Mouse (Mus musculus) liver, postnatal 0 days (tissue): ENCODE data around the gene Rars. TPM values are rescaled to one million over a fixed set of nuclear protein-coding genes. Genes with fewer than 3 reads are reported as not detected.

Experiments used
- ATAC-seq: fragments of 200-750 bp; cut with Nextera tagmentation; 2 replicates; pipeline ENCODE4 v1.8.0; 2017; ENCODE audit warnings: mild to moderate bottlenecking, moderate library complexity
- DNase-seq: peaks from one replicate; pipeline ENCODE4 v3.0.0-alpha.2; 2016
- H3K27ac ChIP-seq: fragments of 300-500 bp; sonication (generic); 2 replicates; pipeline ENCODE4 v1.5.1; 2014; ENCODE audit warnings: antibody characterized with exemption, moderate library complexity, mild to moderate bottlenecking, low read depth
- H3K27me3 ChIP-seq: fragments of 300-500 bp; sonication (generic); 2 replicates; pipeline ENCODE4 v1.6.1; 2014; ENCODE audit warnings: low read length, control low read depth, mixed read lengths; ENCODE audit not compliant: insufficient read depth
- H3K36me3 ChIP-seq: fragments of 300-500 bp; sonication (generic); replicated peaks from 2 replicates; pipeline ENCODE4 v1.6.1; 2014; ENCODE audit warnings: mild to moderate bottlenecking, control low read depth, low read length, moderate library complexity, mixed read lengths; ENCODE audit not compliant: insufficient read depth
- H3K4me1 ChIP-seq: fragments of 300-500 bp; sonication (generic); 2 replicates; pipeline ENCODE4 v1.6.1; 2014; ENCODE audit warnings: antibody characterized with exemption, mild to moderate bottlenecking, control low read depth; ENCODE audit not compliant: insufficient read depth
- H3K4me2 ChIP-seq: fragments of 300-500 bp; sonication (generic); 2 replicates; pipeline ENCODE4 v1.6.1; 2014; ENCODE audit warnings: low read depth, mild to moderate bottlenecking, low read length, moderate library complexity, mixed read lengths
- H3K4me3 ChIP-seq: fragments of 300-500 bp; sonication (generic); 2 replicates; pipeline ENCODE4 v1.5.1; 2014; ENCODE audit warnings: low read depth, low read length
- H3K9ac ChIP-seq: fragments of 300-500 bp; sonication (generic); replicated peaks from 2 replicates; pipeline ENCODE4 v1.6.1; 2014; ENCODE audit warnings: mild to moderate bottlenecking, moderate library complexity
- H3K9me3 ChIP-seq: fragments of 300-500 bp; sonication (generic); 2 replicates; pipeline ENCODE4 v1.6.1; 2016; ENCODE audit warnings: mild to moderate bottlenecking, control low read depth, low read length, mixed read lengths
- CTCF ChIP-seq: sonication (generic); IDR thresholded peaks from 2 replicates; pipeline ENCODE4 v1.5.1; 2016; ENCODE audit warnings: antibody characterized with exemption, low read depth
- EP300 ChIP-seq: IDR thresholded peaks from 2 replicates; pipeline ENCODE4 v1.6.1; 2016; ENCODE audit warnings: antibody characterized with exemption, low read depth, mild to moderate bottlenecking
- WGBS: fragments of 180-500 bp; shearing (Covaris S2); extraction: QIAGEN DNeasy Blood & Tissue Kit; methylation state at CpG from one replicate; pipeline ENCODE4 v1.1.7; 2014; ENCODE audit not compliant: insufficient replicate concordance; 5-methylcytosine and 5-hydroxymethylcytosine counted together
- polyA plus RNA-seq: library from polyadenylated mRNA; unstranded; fragments of >200 nt; fragmentation: Nextera tagmentation; extraction: Ambion mirVana; gene quantifications from 2 replicates; pipeline ENCODE4 v1.2.1, GENCODE M21; 2015

Rars gene
- polyA plus RNA-seq, 1 experiment from 2014 or later, result 28.3 TPM

DNA sequence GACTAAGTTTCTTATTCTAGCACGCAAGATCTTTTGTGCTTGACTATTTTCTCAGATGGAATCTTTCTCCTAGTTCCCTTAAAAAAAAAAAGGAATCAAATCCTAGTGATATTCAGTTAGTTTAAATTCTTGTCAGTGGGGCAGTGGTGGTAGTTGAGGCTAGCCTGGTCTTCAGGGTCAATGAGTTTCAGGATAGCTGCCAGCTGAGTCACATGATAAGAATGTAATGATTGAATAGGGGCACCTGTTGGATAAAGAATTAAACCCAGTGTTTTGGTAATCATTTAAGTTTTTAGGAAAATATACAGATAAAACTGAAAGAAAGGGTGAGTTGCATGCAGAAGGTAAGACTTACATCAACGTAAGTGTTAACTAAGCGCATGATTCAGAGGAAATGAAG, 58.7 kb downstream of the Rars start:
- Histone ChIP-seq H3K36me3 (peaks cover 27% of the 10 kb centered on the region), H3K4me3 (no peak overlapping the region), H3K27me3 (no peaks in the 10 kb centered on the region), H3K27ac (no peak overlapping the region), H3K4me1 (peaks cover 12% of the 10 kb centered on the region), H3K4me2 (no peak overlapping the region), H3K9ac (no peak overlapping the region), H3K9me3 (no peaks in the 10 kb centered on the region)
- no peak for ATAC-seq
- WGBS, result 92% methylated on average over 3 of the region's 3 CpGs
- no peak for TF ChIP-seq CTCF
- TF ChIP-seq EP300, result no peak
- DNase-seq, result no peak

GRCm38 (mm10) chr11:35770741-35771504, 63.4 kb downstream of the Rars start:
- no peak for TF ChIP-seq CTCF
- no peak for TF ChIP-seq EP300
- no peak for ATAC-seq
- H3K4me1 ChIP-seq, result peaks cover 26% of the 10 kb centered on the region
- peak overlapping the region; percentile 86 for H3K9ac ChIP-seq
- WGBS, result 37% methylated on average over 9 of the region's 9 CpGs
- no peak for DNase-seq
- H3K4me3 ChIP-seq, result peak overlapping the region; percentile 71
- 0 out of 2 replicates have a peak, but pooled peaks cover 2% of the 10 kb centered on the region for H3K36me3 ChIP-seq
- no peaks in the 10 kb centered on the region for H3K27me3 ChIP-seq
- H3K4me2 ChIP-seq, result peak overlapping the region; percentile 83
- H3K9me3 ChIP-seq, result no peaks in the 10 kb centered on the region
- H3K27ac ChIP-seq, result peak overlapping the region; percentile 89; the same call in 1 of the 2 replicates

GRCm38 (mm10) chr11:35769746-35770437, 64.4 kb downstream of the Rars start:
- peak; percentile 91 for ATAC-seq
- WGBS, result under 1% methylated on average over 26 of the region's 41 CpGs
- no peak for DNase-seq

GRCm38 (mm10) chr11:35769188-35769745, 65.0 kb downstream of the Rars start, which contains the start of gene Pank3:
Gene Pank3, plus strand, starts transcription at chr11:35769484.
- under 1% methylated on average over 38 of the region's 50 CpGs for WGBS
- Histone ChIP-seq H3K4me1 (peaks cover 26% of the 10 kb centered on the region), H3K9me3 (no peaks in the 10 kb centered on the region), H3K4me3 (peak within 1 kb of the TSS; percentile 71), H3K27ac (peak within 1 kb of the TSS; percentile 89), H3K36me3 (0 out of 2 replicates have a peak, but pooled peaks cover 2% of the 10 kb centered on the region), H3K9ac (peak within 1 kb of the TSS; percentile 86), H3K4me2 (peak within 1 kb of the TSS; percentile 83), H3K27me3 (no peaks in the 10 kb centered on the region)
- TF ChIP-seq CTCF (no peak), EP300 (no peak)
- DNase-seq (peak; percentile 93), ATAC-seq (peak; percentile 98)

More at GRCm38 (mm10) chr11:35769746-35770437, 64.4 kb downstream of the Rars start:
- peaks cover 26% of the 10 kb centered on the region for H3K4me1 ChIP-seq
- H3K27ac ChIP-seq, result peak overlapping the region; percentile 89
- H3K36me3 ChIP-seq, result 0 out of 2 replicates have a peak, but pooled peaks cover 2% of the 10 kb centered on the region
- H3K4me2 ChIP-seq, result peak overlapping the region; percentile 83
- H3K9ac ChIP-seq, result peak overlapping the region; percentile 86
- no peaks in the 10 kb centered on the region for H3K27me3 ChIP-seq
- H3K9me3 ChIP-seq, result no peaks in the 10 kb centered on the region
- H3K4me3 ChIP-seq, result peak overlapping the region; percentile 71
- TF ChIP-seq CTCF (no peak), EP300 (no peak)

DNA sequence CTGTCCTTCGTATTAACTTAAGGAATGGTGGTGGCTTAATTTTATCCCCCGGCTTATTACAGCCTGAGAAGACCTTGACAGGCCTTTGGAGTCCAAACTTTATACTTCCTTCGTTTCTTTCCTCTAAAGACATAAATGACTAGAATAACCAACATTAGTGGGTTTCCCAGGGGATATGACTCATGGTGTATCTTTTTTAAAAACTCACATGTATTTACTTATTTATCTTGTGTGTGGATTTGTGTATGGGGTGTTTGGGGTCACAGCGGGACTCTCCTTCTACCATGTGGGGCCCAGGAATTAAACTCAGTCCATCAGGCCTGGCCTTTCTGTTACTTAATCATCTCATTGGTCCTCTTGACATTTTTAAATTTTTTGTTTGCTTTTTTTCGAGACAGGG, 67.5 kb downstream of the Rars start:
- no peaks in the 10 kb centered on the region for H3K27me3 ChIP-seq
- H3K9ac ChIP-seq, result no peak overlapping the region
- no peak for ATAC-seq
- TF ChIP-seq CTCF (no peak), EP300 (no peak)
- WGBS, result 75% methylated on average over 5 of the region's 5 CpGs
- peaks cover 21% of the 10 kb centered on the region for H3K4me1 ChIP-seq
- DNase-seq, result no peak
- no peaks in the 10 kb centered on the region for H3K9me3 ChIP-seq
- H3K36me3 ChIP-seq, result no peaks in the 10 kb centered on the region
- no peak overlapping the region for H3K4me3 ChIP-seq
- no peak overlapping the region for H3K4me2 ChIP-seq
- no peak overlapping the region for H3K27ac ChIP-seq

GRCm38 (mm10) chr11:35760627-35761003, 73.7 kb downstream of the Rars start:
- H3K27me3 ChIP-seq, result no peaks in the 10 kb centered on the region
- H3K4me3 ChIP-seq, result no peak overlapping the region
- no peaks in the 10 kb centered on the region for H3K4me1 ChIP-seq
- H3K27ac ChIP-seq, result no peak overlapping the region
- ATAC-seq (no peak), DNase-seq (no peak)
- H3K4me2 ChIP-seq, result no peak overlapping the region
- no peaks in the 10 kb centered on the region for H3K9me3 ChIP-seq
- TF ChIP-seq EP300 (no peak), CTCF (no peak)
- no peak overlapping the region for H3K9ac ChIP-seq
- H3K36me3 ChIP-seq, result no peaks in the 10 kb centered on the region
- WGBS, result 82% methylated on average over 4 of the region's 4 CpGs
